Mouse (Mus musculus) cerebellum, adult 9-10 months (tissue): Measurements from ENCODE around the gene 4930455H04Rik.

ENCODE experiments used
- DNase-seq: peaks from one replicate; pipeline ENCODE4 v3.0.0; 2022

The 4930455H04Rik gene

DNA sequence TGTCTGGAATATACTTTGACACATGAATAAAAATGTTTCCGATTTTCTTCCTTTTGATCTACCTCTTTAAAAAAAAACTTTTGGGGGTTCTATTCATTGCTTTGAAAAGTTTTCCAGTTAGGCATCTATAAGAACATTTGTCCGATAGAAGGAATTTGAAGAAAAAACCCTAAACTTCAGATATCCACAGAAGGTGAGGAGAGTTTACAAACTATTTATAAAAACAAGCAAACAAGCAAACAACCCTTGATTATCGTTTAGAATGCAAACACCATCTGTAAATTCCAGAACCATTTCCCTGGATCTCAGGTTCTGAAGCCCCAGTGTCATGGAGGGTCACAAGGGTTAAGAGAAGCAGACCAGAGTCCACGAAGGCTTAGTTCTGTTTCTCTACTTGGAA lies at the start of gene 4930455H04Rik:
TSS of gene 4930455H04Rik (plus strand) at position 301 of the 400 bp plus-strand sequence.
- DNase-seq, result no peak

DNA sequence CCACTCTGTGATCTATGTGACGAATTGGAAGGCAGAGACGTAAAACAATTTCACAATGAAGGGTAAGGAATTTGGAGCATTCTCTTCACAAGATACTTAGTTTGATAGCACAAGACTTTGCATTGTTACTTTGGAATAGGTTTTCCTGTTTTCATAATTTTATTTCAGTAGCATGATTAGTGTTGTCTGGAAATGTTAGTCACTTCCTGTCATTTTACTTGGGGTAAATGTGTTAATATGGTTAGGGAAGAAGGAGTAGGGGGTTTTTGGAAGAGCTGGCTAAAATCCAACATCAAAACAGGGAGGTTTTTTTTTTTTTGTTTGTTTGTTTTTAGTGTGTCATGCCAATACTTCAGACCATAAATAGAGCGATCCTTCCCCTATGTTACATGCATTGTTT lies 46.5 kb upstream of the 4930455H04Rik start:
- DNase-seq, result no peak

DNA sequence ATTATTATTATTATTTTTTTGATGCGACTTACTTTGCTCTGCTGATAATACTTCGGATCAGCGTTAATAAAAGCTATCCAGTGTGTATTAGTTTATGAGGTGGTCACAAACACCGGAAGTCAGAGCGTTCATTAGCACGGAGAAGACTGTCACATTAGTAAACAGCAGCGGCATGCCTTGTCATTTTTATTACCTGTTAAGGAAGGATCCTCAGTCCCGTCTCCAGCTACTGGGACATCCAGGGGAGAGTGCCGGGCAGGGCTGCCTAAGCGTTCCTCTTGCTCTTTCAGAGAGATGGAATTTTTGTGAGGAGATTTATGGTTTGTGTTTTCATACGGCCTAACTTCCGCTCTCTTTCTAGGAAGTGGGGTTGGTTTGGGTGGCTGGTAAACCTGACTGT lies 45.0 kb upstream of the 4930455H04Rik start:
- no peak for DNase-seq

DNA sequence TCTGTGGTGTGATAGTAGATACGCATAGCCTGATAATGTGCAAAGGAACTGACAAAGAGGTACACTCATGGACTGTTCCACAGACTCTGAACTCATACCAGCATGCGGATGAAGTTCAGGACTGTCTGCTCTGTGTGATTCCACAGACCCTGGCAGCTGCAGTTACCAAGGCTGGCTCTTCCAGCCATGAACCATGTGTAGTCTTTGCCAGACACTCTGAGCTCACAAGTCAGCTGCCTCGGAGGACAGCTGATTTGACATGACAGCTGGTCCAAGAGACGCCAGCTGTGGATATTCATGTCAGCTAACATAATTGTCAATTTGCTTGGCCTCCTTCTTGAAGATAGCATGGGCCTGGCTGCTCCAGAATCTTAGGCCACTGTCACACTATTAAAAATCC lies 39.1 kb upstream of the 4930455H04Rik start:
- no peak for DNase-seq

DNA sequence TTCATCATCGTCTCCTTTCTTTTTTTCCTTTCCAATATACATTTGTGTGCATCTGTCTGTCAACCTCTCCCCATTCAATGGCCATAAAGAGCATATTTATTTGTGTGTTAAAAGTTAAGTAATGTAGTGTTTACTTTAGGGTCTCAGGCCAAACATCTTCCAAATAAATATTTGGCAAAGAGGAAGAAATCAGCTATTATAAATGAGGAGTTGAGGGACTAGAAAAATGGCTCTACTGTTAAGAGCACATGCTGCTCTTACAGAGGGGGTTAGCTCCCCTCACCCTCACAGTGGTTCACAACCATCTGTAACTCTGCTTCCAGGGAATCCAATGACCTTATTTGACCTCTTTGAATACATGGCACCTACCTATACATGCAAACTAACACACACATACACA lies 34.9 kb upstream of the 4930455H04Rik start:
- DNase-seq, result no peak

DNA sequence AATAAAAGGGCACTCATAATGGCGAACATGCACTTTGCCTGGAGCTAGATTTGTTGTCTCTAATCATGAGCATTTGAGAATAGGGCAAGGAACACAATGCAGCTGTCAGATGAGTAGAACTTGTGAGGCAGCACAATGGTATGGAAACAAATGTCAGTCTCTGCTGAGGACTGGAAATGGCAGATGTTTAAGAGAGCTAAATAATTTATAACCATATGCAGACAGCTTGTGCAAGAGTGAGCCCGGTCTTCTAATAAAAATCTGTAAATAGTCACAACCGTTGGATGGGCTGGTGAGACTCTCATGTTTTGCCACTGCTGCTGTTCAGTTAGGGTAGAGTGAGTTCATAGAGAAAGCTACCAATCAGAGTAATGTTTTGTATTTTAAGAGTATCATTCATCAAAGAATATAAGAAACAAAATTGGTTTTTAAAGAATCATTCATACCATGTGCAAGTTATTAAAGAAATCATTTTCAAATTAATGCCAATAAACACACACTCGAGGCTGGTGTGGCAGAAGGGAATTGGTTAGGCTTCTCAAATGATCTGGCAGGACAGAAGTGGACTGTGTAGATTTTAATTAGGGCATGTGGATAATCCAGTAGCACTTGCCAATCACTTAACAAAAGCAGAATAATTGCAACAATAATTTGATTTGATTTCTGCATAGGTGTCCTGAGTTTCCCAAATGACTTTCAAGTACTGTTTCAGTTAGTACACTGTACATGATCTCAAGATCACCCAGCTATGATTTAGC lies 31.0 kb upstream of the 4930455H04Rik start:
- DNase-seq, result no peak

DNA sequence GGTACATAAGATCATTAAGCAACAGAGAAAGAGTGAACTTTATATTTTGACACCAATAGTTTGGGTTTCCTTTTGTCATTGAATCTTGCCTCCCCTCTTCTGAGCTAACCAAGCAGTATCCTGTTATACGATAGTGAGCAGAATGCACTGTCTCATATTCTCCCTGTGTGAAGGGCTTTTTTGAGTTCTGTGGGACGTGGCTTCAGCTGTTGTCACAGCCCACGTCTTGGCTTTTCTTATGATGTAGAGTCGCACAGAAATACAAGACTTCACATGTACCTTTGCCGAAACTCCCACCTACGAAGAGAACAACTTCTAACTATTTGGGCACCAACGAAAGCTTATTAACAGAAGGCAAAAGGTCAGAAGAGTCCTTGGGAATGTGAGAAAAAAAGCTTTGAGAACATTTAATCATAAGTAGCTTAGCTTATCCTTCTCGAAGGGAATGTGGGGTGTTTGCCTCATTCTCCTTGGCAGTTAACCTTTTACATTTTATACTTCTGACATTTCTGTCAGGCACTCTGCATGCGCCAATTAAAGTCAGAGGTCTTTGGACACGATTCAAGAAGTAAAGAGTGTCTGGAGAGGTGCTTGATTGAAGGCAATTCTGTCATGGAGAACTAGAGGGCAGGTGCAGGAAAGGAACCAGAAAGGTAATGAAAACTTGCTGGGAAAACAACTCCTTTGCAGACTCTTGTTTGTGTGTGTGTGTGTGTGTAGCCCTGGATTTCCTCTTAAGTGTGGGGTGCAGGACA lies 27.1 kb upstream of the 4930455H04Rik start:
- DNase-seq, result no peak

DNA sequence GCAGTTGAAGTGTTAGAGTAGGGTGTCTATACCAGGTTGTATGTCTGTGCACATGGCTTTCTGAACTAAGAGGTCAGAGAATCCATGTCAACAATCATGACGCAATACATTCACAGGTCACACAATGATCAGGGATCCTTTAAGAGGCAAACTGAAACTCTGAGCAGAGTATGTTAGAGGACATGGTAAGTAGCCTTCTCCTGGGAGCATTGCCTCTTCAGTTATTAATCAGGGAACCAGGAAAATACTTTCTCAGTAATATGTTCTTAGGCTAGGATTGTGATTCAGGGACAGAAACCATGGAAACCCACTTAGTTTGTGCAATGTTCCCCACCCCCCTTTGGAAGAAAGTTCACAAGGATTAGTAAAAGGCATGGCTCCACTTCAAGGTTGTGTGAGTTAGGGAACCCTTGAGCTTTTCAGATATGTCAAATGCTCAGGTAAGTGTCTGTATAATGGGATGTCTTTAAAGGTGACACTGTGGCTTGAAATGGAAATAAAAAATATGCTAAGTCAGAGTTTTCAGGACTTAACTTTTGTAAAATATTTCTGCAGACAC lies 26.4 kb upstream of the 4930455H04Rik start:
- no peak for DNase-seq

DNA sequence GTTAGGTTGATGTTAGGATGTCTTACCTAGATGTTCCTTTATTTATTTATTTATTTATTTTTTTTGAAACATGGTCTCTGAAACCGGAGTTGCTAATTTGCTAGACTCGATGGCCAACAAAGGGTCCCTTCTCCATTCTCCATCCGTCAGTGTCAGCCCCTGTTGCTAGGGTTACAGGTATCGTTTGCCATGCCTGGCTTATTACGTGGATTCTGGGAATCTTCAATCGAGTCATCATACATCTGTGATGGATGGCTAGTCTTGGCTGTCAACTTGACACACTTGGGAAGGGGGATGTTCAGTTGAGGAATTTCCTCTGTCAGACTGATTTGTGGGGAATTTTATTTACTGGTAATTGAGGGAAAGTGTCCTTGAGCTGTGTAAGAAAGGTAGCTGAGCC lies 25.3 kb upstream of the 4930455H04Rik start:
- no peak for DNase-seq

DNA sequence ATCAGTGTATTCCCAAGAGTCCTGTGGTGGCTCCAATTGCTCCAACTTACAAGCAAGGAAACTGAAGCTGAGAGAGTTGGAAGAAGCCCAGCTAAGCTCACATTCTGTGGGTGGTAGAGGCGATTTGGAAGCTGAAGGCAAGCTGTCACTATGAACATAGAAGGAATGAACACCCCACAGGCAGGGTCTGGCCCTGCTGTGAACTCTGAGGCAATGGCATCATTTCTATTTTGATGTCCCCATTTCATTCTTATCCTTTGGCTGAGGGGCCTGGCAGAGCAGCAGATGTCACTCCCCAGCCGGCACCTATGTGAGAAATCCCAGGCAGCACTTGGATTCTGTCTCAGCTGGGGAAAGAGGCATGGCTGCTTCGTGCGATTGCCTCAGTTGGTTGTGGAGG lies 24.6 kb upstream of the 4930455H04Rik start:
- DNase-seq, result no peak

DNA sequence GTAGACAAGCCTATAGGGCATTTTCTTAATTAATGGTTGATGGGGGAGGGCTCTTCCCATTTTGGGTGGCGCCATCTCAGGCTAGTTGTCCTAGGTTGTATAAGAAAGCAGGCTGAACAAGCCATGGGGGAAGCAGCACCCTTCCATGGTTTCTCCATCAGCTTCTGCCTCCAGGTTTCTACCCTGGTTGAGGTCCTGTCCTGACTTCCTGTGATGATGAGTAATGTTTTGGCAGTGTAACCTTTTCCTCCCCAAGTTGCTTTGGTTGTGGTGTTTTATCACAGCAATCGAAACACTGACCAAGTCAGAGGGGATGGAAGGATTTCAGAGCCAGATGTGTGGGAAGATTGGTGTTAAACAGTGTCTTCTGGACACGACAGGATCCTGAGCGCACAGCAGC lies 21.6 kb upstream of the 4930455H04Rik start:
- no peak for DNase-seq

DNA sequence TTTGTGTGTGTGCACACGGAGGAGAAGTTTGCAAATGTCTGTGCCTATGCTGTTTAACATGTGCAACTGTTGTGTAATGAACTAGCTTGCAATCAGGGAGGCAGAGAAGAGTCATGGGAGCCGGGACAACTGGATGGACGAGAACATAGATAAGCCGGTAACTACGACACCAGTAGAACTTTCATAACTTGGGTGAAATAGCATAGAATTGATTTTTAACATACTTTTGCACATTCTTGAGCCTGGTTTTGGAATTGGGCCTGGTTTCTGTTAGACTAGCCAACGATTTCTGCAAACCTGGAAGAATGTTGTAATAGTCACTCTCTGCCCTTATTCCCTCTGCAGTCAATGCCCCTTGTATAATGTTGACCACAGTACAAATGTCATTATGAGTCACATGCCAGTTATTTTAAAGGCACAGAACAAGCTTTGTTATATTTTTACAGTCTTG lies 17.4 kb upstream of the 4930455H04Rik start:
- DNase-seq, result no peak

DNA sequence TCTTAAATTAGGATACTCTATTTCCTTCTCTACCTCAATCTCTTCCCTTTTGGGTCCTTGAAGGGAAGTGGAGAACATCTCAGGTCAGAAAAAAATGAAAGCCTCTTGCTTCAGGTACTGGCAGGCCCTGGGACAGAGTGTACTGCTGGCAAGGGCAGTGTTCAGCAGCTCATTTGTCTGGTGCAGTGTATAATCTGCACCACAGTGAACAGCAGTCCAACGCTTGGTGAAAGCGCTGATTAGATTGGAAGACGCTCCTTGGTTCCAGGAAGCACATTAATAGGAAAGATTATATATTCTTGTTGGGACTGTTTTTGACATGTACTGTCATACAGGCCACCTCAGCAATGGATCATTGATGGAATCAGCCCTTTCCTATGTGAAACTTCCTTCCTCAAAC lies 16.6 kb upstream of the 4930455H04Rik start:
- DNase-seq, result no peak

DNA sequence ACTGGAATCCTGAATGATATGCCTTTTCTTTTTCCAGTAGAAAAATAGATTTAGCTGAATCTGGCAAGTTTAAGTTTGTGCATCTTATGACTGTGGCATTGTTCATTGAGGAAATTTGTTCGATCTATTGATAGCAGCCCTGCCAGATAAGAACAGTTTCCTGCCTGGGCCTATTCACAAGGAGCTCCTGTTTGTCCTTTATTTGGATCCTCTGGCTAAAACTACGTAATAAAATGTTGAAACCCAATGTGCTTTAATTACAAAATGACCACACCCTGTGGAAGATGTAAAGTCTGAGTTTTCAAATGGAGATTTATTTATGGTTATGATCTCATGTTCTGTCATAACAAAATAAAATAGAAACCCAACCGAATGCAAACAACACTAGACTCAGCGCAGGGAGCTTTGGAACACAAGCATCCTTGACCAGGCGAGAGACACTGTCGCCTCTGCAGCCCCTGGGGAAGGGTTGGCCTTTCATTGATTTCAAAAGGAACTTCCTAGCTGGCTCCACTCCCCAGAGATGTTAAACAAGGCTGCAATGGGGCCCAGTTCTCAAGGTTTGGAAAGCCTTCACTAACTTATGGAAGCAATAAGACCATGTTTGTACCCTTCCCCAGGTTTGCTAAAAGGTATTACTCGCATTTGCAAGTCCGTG lies 15.7 kb upstream of the 4930455H04Rik start:
- no peak for DNase-seq

DNA sequence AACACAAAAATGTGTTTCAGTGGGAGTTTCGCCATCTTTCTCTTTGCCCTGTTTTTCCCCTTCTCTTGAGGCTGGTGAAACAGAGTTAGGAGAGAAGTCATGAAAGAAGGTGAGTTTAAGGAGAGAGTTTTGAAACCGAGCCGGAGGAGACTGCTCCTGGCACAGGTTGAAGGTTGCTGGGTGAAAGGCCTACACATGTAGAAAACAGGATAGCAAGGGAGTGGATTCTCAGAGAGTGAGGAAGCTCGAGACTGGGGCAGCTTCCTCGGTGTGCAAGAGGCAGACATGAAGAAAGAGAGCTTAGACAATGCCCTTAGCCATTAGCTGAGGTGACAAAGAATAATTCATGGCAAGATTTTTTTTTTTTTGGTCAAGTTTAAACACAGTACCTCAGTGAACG lies 14.7 kb upstream of the 4930455H04Rik start:
- no peak for DNase-seq

DNA sequence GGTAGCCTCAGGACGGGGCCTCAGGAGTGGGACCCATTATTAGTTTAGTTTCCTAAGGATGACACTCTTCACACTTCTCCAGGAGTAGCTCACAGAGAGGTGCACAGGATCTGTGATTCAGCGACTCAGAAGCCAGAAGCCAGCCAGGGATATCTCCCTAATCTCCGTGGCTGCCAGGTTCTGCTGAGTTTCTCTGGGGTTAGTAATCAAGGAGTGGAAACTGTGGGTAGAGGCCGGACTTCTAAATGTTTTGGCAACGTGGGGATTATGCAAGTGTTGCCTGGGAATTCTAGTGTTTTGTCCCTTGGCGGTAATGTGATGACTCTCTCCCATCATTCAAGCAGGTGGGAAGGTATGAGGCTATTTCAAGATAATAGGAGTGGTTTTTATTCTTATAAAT lies 13.0 kb upstream of the 4930455H04Rik start:
- no peak for DNase-seq

DNA sequence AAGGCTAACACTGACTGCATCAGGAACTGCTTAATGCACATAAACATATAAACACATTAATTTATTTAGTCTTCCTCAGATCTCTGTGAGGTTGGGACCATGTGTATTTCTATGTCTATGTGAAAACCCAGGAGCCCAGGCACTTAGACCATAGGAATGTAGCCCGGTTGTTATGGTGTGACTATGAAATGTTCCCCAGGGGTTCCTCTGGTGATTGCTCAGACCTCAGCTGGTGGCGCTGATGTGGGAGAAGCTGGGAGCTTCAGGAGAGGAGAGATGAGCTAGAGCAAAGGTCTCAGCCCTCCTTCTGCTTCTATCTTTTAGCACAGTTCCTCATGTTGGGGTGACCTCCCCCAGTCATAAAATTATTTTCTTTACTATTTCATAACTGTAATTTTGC lies 7.7 kb upstream of the 4930455H04Rik start:
- DNase-seq, result no peak

DNA sequence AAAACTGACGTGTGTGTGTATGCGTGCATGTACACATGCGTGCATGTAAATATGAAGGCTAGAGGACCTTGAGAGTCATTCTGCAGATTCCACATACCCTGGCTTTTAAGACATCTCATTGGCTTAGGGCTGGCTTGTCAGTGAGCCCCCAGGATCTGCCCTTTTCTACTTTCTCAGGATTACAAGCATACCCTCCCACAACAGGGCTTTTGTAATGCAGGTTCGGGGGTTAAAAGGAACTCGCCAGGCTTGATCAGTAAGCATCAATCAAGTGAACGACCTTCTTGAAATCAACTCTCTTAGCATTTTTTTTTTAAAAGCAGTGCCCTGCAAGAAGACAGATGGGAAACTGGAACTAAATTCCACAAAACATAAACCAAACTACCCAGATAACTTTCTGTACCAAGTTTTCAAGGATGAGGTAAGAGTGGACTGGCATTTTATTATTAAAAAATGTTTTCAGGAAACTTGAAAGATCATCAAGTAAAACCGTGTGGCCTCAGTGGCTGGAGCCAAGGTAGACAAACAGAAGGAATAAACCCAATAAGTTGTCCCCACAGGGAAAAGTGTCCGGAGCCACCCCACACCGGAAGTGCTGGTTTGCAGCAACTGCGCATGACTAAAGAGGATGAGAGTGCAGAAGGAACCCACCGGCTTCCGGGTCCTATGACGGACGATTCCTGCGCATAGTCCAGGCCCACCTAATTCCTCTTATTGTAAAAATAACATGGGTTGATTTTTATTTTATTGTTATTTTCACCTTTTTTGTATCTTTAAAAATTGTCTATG lies 6.5 kb upstream of the 4930455H04Rik start:
- DNase-seq, result no peak

DNA sequence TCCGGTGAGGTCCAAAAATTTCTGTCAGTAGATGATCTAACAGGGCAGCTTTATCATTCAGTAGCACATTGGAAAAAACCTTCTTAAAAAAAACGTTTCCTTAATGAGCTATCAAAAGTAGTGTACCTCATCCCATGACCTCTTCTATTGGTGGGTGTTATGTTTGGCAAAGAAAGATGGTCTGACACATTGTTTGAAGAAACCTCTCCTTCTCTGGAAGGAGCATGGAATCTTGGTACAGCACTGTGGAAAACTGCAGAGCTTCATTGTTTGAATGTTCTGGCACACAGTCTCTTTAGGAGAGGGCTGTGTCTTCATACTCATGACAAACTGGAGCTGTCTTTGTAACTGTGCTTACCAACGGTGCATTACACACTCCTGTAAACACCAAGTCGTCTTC lies 4.9 kb upstream of the 4930455H04Rik start:
- no peak for DNase-seq

DNA sequence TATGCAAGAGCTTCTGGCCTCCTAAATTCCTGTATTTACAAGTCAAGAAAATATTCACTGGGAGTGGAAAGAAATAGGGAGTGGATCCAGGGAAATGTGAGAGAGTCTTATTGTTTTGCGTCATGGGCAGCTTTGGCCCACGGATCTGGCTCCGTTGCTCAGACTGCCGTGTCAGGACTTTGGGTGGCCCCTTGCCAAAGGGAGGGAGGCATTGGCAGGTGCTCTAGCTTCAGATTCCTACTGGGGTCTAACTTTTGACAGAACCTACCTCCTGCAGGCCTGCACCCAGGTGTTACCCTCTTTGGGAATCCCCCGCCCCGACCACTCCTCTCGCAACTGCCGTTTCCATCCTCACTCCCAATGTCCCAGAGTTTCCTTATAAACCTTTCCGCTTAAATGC lies 3.6 kb upstream of the 4930455H04Rik start:
- DNase-seq, result no peak

DNA sequence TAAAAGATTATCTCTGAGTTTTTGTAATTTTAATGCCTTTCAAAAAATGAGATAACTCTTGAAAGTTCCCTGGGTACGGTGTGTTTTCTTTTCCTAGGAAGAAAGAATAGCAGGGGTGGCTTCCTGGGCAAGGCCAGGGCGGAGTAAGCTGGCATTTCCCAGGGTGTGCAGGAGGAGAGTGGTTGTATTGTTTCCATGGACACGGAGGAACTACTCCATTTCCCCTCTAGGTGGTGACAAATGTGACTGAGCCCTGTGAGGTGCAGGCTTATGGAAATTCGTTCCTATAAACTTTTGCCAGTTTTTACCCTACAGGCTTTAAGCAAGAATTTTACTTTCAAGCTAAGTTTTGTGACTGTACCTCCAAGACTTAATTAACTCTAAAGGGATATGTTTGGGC lies 1.8 kb upstream of the 4930455H04Rik start:
- no peak for DNase-seq

DNA sequence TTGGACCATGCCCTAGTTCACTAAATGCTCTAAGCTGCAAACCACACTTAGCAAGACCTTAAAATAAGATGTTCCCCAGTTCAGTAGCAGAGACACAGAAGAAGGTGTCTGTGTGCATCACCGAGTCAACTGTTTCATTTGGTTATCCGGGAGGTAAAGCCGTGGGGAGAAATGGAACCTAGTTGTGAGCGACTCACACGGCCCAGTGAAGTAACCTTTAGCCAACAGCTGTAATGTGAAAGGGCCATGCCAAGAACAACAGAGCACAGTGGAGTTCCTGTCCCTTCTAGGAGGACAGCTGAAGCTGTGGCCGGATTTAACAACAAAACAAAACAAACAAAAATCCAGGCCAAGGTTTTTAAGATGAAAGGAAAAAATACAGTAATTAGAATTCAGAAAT lies 1.3 kb upstream of the 4930455H04Rik start:
- DNase-seq, result no peak

DNA sequence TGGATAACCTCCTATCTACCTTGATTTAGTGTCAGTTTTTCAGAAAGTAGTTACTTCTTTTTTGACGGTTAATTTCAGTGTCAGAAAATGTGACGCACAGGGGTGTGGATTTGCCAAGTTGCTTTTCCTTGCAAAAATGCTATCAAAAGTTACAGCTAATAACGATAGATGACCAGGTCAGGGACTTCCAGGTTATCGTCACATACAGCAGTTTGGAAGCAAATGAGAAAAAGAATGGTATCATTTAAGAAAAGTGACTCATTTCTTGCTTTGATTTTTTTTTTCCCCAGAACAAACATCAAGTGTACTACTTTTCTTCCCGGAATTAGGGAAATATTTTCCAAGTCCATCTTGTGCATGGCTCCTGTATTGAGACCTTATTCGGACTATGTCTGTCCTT lies 631 bp upstream of the 4930455H04Rik start:
- DNase-seq, result no peak
